Mouse (Mus musculus) erythroid progenitor cell, adult 5-6 weeks (primary cell): Measurements from ENCODE around the gene Naa50. TPM values are rescaled to one million over a fixed set of nuclear protein-coding genes. Genes with fewer than 3 reads are reported as not detected.

ENCODE experiments used
- ATAC-seq: replicated peaks from 2 replicates; pipeline ENCODE4 v1.8.0; 2016; ENCODE audit warnings: moderate number of reproducible peaks, mild to moderate bottlenecking, moderate TSS enrichment, inconsistent platforms; ENCODE audit not compliant: poor library complexity, low FRiP score, severe bottlenecking
- total RNA-seq, 2 experiments: library from RNA; stranded (forward) in 1 of 2; stranded (reverse) in 1 of 2; fragments of 150-400 nt in 1 of 2; fragments of 186-747, 209-891 nt in 1 of 2; gene quantifications; 2 replicates each; pipeline versions ENCODE4 v1.2.3 to v1.2.4; 2015 to 2017; ENCODE audit warnings: low replicate concordance in 2 of 2

Naa50 gene
- total RNA-seq (2015; ENCODE audit: low replicate concordance) = 34.0 and 35.0 TPM in 2 replicates
- 36.5 and 47.6 TPM in 2 replicates for total RNA-seq (2017; ENCODE audit: low replicate concordance)

GRCm38 (mm10) chr16:44139536-44140185, at the start of gene Naa50, which contains the start of gene Atp6v1a:
Naa50 (plus strand) TSS chr16:44139830.
Atp6v1a (minus strand) TSS chr16:44139705.
- peak; percentile 64 for ATAC-seq

- no peak for ATAC-seq
Measured at GRCm38 (mm10) chr16:44099377-44099776, 40.3 kb upstream of the Naa50 start.

- no peak for ATAC-seq
Measured at GRCm38 (mm10) chr16:44101181-44101710, 38.4 kb upstream of the Naa50 start.

GRCm38 (mm10) chr16:44102925-44103324, 36.7 kb upstream of the Naa50 start:
- ATAC-seq = no peak

GRCm38 (mm10) chr16:44103806-44104766, 35.5 kb upstream of the Naa50 start:
- ATAC-seq = peak; percentile 42; the same call in 1 of the 2 replicates

GRCm38 (mm10) chr16:44105211-44105610, 34.4 kb upstream of the Naa50 start:
- ATAC-seq = no peak

DNA sequence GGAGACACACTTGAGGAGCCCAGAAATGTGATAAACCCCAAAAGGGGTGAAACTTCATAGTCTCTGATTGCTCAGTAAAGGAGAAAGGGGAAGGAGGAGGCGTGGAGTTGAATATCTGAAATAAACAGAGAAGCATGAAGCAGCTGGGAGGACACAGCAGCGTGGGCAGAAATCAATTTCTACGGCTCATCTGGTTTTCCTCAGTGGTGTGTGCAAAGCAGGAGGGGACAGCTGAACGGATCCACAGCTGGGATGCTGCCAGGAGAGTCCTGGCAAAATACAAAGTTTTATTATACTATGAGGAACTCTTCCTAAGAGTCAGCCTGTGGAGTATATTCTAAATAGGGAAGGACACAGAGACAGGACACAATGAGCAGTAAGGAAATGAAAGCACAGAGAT, 30.6 kb upstream of the Naa50 start:
- ATAC-seq = no peak

- ATAC-seq = no peak
Measured at GRCm38 (mm10) chr16:44119753-44120501, 19.7 kb upstream of the Naa50 start.

GRCm38 (mm10) chr16:44122122-44122521, 17.5 kb upstream of the Naa50 start:
- ATAC-seq = no peak

- ATAC-seq = no peak
Measured at GRCm38 (mm10) chr16:44122574-44122973, 17.1 kb upstream of the Naa50 start.

DNA sequence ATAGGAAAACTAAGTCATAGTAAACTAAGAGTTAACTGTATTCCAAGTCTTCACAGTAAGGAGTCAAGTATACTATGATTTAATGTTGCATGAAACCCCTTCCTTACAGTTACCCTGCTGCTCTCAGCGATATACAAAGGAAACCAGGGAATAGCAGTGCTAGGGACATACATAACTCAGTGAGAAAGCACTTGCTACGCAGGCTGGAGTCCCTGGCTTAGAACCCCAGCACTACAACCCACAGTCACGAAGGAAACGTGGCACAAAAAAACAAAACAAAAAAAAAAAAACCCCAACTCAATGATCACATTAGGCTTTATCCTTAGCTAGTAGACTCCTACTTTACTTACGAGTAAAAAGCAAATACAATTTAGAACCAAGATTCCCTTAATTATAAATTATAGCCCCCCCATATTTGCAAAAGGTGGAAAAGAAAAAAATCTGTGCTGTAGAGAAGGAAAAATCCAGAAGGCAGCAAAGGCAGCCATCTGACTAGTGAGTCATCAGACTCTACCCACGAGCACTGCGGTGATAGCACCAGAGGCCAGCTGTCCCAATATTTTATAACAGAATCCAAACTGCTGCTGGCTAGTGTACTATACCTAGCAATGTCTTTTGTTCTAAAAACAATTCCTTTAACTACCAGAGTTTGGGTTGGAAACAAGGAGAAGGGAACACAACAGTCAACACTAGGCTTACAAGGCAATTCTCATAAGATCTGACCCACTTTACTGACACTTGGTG, 16.5 kb upstream of the Naa50 start:
- no peak for ATAC-seq

- no peak for ATAC-seq
Measured at GRCm38 (mm10) chr16:44123786-44124185, 15.8 kb upstream of the Naa50 start.

GRCm38 (mm10) chr16:44124713-44125112, 14.9 kb upstream of the Naa50 start:
- no peak for ATAC-seq

DNA sequence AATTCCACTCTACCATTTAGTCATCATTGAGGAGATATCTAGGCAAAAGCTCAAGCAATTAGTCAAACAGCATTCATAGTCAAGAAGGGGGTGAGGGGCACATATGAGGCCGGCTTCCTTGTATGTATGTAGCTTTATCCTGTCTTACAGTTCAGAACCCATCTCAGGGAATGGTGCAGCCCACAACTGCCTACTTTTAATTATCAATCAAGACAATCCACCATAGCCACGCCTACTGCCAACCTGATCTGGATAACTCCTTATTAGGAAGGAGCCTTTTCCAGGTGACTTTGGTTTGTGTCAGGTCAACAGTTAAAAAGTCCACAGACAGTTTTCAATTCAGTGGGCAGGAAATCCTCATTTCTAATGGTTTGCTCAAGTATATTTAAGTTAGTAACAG, 14.2 kb upstream of the Naa50 start:
- no peak for ATAC-seq

DNA sequence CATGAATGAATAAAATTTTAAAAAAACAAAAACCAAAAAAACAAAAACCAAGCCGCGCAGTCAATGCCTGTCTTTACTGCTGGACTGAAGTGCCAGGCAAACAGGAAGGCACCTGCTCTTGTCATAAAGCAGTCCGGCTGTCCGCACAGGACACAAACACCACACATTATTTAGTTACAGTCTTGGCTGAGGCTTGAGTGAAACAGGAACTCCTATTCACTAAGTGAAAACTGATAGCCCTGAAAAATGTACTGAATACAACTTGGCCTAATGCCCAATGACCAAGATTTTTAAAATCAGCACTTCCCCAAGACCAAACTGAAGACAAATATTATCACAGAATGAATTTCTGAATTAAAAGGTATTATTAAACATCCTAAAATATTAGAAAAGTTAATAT, 13.2 kb upstream of the Naa50 start:
- no peak for ATAC-seq

- no peak for ATAC-seq
Measured at GRCm38 (mm10) chr16:44132300-44132699, 7.3 kb upstream of the Naa50 start.

DNA sequence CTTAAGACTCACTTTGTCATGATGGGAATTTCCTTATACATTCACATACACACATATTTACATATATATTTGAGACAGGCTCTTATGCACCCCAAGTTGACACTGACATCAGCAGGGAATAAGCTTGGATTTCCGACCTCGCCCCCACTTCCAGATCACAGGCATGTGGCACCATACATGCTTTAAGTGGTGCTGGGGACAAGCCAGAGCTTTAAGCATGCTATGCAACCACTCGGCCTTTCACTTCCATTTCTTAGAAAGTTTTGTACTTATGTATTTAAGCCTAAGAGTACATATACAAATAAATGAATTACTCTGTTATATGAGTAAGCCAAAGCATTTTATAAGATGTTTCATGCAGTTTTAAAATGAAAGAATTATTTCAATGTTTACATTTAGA, 6.4 kb upstream of the Naa50 start:
- no peak for ATAC-seq

GRCm38 (mm10) chr16:44136511-44137021, 3.1 kb upstream of the Naa50 start:
- no peak for ATAC-seq

- no peak for ATAC-seq
Measured at GRCm38 (mm10) chr16:44138377-44138978, 1.2 kb upstream of the Naa50 start.
